Mouse (Mus musculus): ENCODE results near the gene Thy1. TPM values are rescaled to one million over a fixed set of nuclear protein-coding genes. Genes with fewer than 3 reads are reported as not detected.

Thy1 gene
- polyA plus RNA-seq, 1 experiment from 2014 or later, result 0.38 TPM

DNA sequence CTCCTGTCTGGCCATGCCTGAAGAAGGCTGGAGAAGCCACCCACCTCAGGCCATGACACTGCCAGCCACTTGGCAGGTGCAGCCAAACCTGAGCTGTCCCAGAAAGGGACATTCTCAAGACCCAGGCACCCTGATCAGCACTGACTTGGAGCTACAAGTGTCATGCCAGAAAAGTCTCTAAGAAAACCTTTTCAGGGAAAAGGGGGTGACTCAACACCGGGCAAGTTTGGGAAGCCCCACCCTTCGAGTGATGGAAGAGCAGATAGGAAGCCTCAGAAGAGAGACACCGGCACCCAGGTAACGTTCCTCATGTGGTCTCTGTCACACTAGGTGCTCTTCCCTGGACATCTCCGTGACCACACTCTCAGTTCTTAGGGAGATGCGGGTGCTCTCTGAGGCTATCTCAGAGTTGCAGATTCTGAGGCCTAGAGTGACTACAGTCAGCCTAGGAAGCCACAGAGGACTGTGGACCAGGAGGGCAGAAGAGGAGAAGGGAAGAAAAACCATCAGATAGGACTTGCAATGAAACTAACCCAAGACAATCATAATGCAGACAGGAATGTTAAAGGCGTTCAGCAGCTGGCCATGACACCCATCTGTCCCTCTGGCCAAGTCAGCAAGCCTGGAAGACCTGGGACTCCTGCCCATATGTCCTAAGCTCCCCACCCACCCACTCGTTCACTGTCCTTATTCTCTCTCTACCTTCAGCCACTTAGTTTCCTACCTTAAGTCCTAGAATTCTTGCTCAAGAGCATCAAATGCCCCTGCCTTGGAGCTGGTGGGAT, 6.4 kb downstream of the Thy1 start:
- H3K36me3 ChIP-seq (ENCODE audit: control insufficient read depth, insufficient read depth), result no peaks in the 10 kb centered on the region
- peaks cover 8% of the 10 kb centered on the region for H3K27me3 ChIP-seq (ENCODE audit: control insufficient read depth, insufficient read depth, low read depth, low read length)
- H3K27ac ChIP-seq (ENCODE audit: low read length), result no peak overlapping the region
- no peaks in the 10 kb centered on the region for H3K9me3 ChIP-seq (replicated peaks; ENCODE audit: control insufficient read depth, low read length)
- H3K4me2 ChIP-seq (ENCODE audit: low read depth, low read length), result no peak overlapping the region
- no peak overlapping the region for H3K4me3 ChIP-seq (ENCODE audit: low read depth, low read length)
- WGBS (ENCODE audit: insufficient replicate concordance), result 45% methylated on average over 8 of the region's 8 CpGs
- ATAC-seq (ENCODE audit: low read depth), result no peak
- no peak overlapping the region for H3K9ac ChIP-seq (ENCODE audit: low read depth, low read length)
- H3K4me1 ChIP-seq (ENCODE audit: control insufficient read depth, low read depth, low read length), result no peaks in the 10 kb centered on the region

DNA sequence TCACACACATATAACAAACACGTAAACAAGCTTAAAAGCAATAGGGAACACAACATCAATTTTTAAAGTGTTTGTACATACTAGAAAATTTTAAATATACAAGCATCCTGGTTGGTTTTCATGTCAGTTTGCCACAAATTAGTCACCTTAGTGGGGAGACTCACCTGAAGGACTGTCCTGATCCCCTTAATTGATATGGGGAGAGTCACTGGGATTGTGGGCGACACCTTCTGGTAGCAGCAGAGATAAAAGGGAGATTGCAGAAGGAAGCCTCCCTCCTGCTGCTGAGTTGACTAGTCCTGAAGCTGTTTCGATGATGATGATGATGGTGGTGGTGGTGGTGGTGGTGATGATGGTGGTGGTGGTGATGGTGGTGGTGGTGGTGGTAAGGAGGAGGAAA, 9.7 kb downstream of the Thy1 start:
- H3K27me3 ChIP-seq (ENCODE audit: control insufficient read depth, insufficient read depth, low read depth, low read length), result peaks cover 3% of the 10 kb centered on the region; the same call in 1 of the 2 replicates
- 40% methylated on average over 3 of the region's 3 CpGs for WGBS (ENCODE audit: insufficient replicate concordance)
- no peak overlapping the region for H3K9ac ChIP-seq (ENCODE audit: low read depth, low read length)

DNA sequence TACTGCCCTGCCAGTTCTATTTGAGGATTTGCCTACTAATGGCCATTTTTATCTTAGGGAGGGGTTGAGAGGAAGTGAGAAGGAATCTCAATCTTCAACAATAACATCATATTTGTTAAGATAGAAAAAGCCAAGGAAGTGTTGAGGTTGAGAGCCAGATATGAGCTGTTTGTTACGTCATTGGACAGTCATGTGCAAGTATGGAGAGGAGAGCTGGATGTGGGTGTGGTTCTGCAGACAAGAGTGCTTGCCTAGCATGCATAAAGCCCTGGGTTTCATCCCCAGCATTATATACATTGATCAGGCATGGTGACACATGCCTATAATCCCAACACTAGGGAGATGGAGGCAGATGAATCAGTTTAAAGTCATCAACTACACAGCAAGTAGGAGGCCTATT, 10.8 kb downstream of the Thy1 start:
- Histone ChIP-seq H3K9me3 (replicated peaks; ENCODE audit: control insufficient read depth, low read length) (no peaks in the 10 kb centered on the region), H3K9ac (ENCODE audit: low read depth, low read length) (no peak overlapping the region), H3K4me2 (ENCODE audit: low read depth, low read length) (no peak overlapping the region), H3K27ac (ENCODE audit: low read length) (no peak overlapping the region), H3K4me1 (ENCODE audit: control insufficient read depth, low read depth, low read length) (no peaks in the 10 kb centered on the region), H3K4me3 (ENCODE audit: low read depth, low read length) (no peak overlapping the region), H3K27me3 (ENCODE audit: control insufficient read depth, insufficient read depth, low read depth, low read length) (no peaks in the 10 kb centered on the region; the same call in 1 of the 2 replicates), H3K36me3 (ENCODE audit: control insufficient read depth, insufficient read depth) (no peaks in the 10 kb centered on the region)
- no peak for ATAC-seq (ENCODE audit: low read depth)
- 17% methylated on average over 1 of the region's 1 CpGs for WGBS (ENCODE audit: insufficient replicate concordance)

More for the DNA sequence above, 9.7 kb downstream of the Thy1 start:
- no peaks in the 10 kb centered on the region for H3K4me1 ChIP-seq (ENCODE audit: control insufficient read depth, low read depth, low read length)
- H3K4me2 ChIP-seq (ENCODE audit: low read depth, low read length), result no peak overlapping the region
- H3K9me3 ChIP-seq (replicated peaks; ENCODE audit: control insufficient read depth, low read length), result no peaks in the 10 kb centered on the region
- no peak for ATAC-seq (ENCODE audit: low read depth)
- no peak overlapping the region for H3K4me3 ChIP-seq (ENCODE audit: low read depth, low read length)
- no peaks in the 10 kb centered on the region for H3K36me3 ChIP-seq (ENCODE audit: control insufficient read depth, insufficient read depth)
- H3K27ac ChIP-seq (ENCODE audit: low read length), result no peak overlapping the region

GRCm38 (mm10) chr9:44058606-44059005, 15.4 kb downstream of the Thy1 start:
- H3K4me2 ChIP-seq (ENCODE audit: low read depth, low read length), result no peak overlapping the region
- WGBS (ENCODE audit: insufficient replicate concordance), result 59% methylated on average over 6 of the region's 6 CpGs
- no peaks in the 10 kb centered on the region for H3K4me1 ChIP-seq (ENCODE audit: control insufficient read depth, low read depth, low read length)

DNA sequence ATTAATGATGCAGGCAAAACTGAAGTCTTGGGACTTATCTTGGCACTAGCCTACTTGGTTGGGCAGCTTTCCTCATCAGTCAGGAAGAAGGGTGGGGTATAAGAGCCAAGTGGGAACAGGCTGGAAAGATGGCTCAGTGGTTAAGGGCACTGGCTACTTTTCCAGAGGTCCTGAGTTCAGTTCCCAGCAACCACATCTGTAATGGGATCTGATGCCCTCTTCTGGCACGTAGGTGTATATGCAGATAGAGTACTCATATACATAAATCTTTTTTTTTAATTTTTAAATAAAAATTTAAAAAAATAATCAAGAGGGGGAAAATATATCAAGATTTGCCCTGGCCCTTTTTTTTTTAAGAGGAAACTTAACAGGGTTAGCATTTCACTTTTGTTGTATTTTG, 22.0 kb downstream of the Thy1 start:
- Histone ChIP-seq H3K4me1 (ENCODE audit: control insufficient read depth, low read depth, low read length) (peaks cover 8% of the 10 kb centered on the region), H3K9me3 (replicated peaks; ENCODE audit: control insufficient read depth, low read length) (no peaks in the 10 kb centered on the region), H3K4me3 (ENCODE audit: low read depth, low read length) (no peak overlapping the region), H3K27me3 (ENCODE audit: control insufficient read depth, insufficient read depth, low read depth, low read length) (no peaks in the 10 kb centered on the region), H3K27ac (ENCODE audit: low read length) (no peak overlapping the region), H3K9ac (ENCODE audit: low read depth, low read length) (no peak overlapping the region), H3K36me3 (ENCODE audit: control insufficient read depth, insufficient read depth) (no peaks in the 10 kb centered on the region), H3K4me2 (ENCODE audit: low read depth, low read length) (no peak overlapping the region)
- ATAC-seq (ENCODE audit: low read depth), result no peak
- WGBS (ENCODE audit: insufficient replicate concordance), result 17% methylated on average over 1 of the region's 1 CpGs

More at GRCm38 (mm10) chr9:44058606-44059005, 15.4 kb downstream of the Thy1 start:
- Histone ChIP-seq H3K27me3 (ENCODE audit: control insufficient read depth, insufficient read depth, low read depth, low read length) (no peaks in the 10 kb centered on the region; the same call in 1 of the 2 replicates), H3K36me3 (ENCODE audit: control insufficient read depth, insufficient read depth) (no peaks in the 10 kb centered on the region), H3K4me3 (ENCODE audit: low read depth, low read length) (no peak overlapping the region), H3K9ac (ENCODE audit: low read depth, low read length) (no peak overlapping the region), H3K27ac (ENCODE audit: low read length) (no peak overlapping the region), H3K9me3 (replicated peaks; ENCODE audit: control insufficient read depth, low read length) (no peaks in the 10 kb centered on the region)
- no peak for ATAC-seq (ENCODE audit: low read depth)

DNA sequence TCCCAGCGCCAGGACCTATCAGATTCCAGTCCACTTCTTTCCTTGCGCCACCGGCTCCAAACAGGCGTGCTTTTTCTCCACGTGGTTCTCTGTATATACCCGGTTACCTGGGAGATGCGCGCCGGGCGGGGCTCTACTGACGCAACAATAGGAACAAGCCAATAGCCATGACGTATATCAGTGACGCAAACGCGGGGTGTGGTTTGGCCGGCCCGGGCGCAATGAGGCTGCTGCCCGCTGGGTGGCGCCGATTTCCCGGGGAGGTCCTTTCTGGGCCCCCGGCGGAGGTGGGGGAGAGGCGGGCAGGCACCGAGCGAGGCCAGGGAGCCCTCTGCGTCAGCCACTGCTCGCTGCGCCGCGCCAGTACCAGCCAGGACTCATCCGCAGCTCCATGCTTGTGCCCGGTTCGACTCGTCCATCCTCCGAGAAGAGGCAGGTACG, 23.6 kb downstream of the Thy1 start, which contains the start of gene Usp2:
TSS of gene Usp2 (plus strand) at position 237 of the 441 bp plus-strand sequence.
- H3K27ac ChIP-seq (ENCODE audit: low read length), result no peak within 1 kb of the TSS
- H3K4me1 ChIP-seq (ENCODE audit: control insufficient read depth, low read depth, low read length), result peaks cover 8% of the 10 kb centered on the region
- no peaks in the 10 kb centered on the region; the same call in 1 of the 2 replicates for H3K27me3 ChIP-seq (ENCODE audit: control insufficient read depth, insufficient read depth, low read depth, low read length)
- no peaks in the 10 kb centered on the region for H3K9me3 ChIP-seq (replicated peaks; ENCODE audit: control insufficient read depth, low read length)
- whole genome bisulfite sequencing (ENCODE audit: insufficient replicate concordance), result under 1% methylated on average over 36 of the region's 38 CpGs
- H3K4me2 ChIP-seq (ENCODE audit: low read depth, low read length), result peak within 1 kb of the TSS; percentile 88
- peak within 1 kb of the TSS; percentile 55 for H3K9ac ChIP-seq (ENCODE audit: low read depth, low read length)
- peak; percentile 97 for ATAC-seq (ENCODE audit: low read depth)
- H3K36me3 ChIP-seq (ENCODE audit: control insufficient read depth, insufficient read depth), result no peaks in the 10 kb centered on the region
- peak within 1 kb of the TSS; percentile 61 for H3K4me3 ChIP-seq (ENCODE audit: low read depth, low read length)

- H3K27me3 ChIP-seq (ENCODE audit: control insufficient read depth, insufficient read depth, low read depth, low read length), result no peaks in the 10 kb centered on the region; the same call in 1 of the 2 replicates
- H3K9me3 ChIP-seq (replicated peaks; ENCODE audit: control insufficient read depth, low read length), result no peaks in the 10 kb centered on the region
- H3K4me3 ChIP-seq (ENCODE audit: low read depth, low read length), result peak overlapping the region; percentile 61
- peaks cover 8% of the 10 kb centered on the region for H3K4me1 ChIP-seq (ENCODE audit: control insufficient read depth, low read depth, low read length)
- peak; percentile 15 for ATAC-seq (ENCODE audit: low read depth)
- H3K27ac ChIP-seq (ENCODE audit: low read length), result no peak overlapping the region
- H3K9ac ChIP-seq (ENCODE audit: low read depth, low read length), result peak overlapping the region; percentile 55
- peak overlapping the region; percentile 88 for H3K4me2 ChIP-seq (ENCODE audit: low read depth, low read length)
- WGBS (ENCODE audit: insufficient replicate concordance), result 4% methylated on average over 15 of the region's 15 CpGs
- no peaks in the 10 kb centered on the region for H3K36me3 ChIP-seq (ENCODE audit: control insufficient read depth, insufficient read depth)
Observed at GRCm38 (mm10) chr9:44067241-44067959, 24.2 kb downstream of the Thy1 start.

DNA sequence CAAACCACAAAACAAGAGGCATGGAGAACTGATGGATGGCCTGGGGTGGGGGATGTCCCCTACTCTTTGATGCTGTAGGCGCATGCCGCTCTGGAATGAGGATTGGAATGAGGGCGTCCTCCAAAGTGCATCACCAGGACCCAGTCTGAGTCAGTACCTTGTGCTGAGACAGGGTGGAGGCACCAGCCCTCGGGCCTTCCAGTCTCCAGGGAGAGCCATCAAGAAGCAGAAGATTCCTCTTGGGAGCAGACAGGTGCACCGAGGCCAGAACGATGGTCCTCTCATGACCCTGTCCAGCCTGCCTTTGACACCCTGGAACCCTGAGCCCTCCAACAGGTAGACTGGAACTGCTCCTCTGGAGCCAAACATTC, 24.8 kb downstream of the Thy1 start:
- no peak overlapping the region for H3K9ac ChIP-seq (ENCODE audit: low read depth, low read length)
- H3K27me3 ChIP-seq (ENCODE audit: control insufficient read depth, insufficient read depth, low read depth, low read length), result no peaks in the 10 kb centered on the region; the same call in 1 of the 2 replicates
- no peak overlapping the region for H3K4me2 ChIP-seq (ENCODE audit: low read depth, low read length)
- no peaks in the 10 kb centered on the region for H3K9me3 ChIP-seq (replicated peaks; ENCODE audit: control insufficient read depth, low read length)
- H3K4me1 ChIP-seq (ENCODE audit: control insufficient read depth, low read depth, low read length), result peaks cover 8% of the 10 kb centered on the region
- no peaks in the 10 kb centered on the region for H3K36me3 ChIP-seq (ENCODE audit: control insufficient read depth, insufficient read depth)
- no peak overlapping the region for H3K4me3 ChIP-seq (ENCODE audit: low read depth, low read length)
- H3K27ac ChIP-seq (ENCODE audit: low read length), result no peak overlapping the region
- no peak for ATAC-seq (ENCODE audit: low read depth)
- 61% methylated on average over 6 of the region's 6 CpGs for WGBS (ENCODE audit: insufficient replicate concordance)

DNA sequence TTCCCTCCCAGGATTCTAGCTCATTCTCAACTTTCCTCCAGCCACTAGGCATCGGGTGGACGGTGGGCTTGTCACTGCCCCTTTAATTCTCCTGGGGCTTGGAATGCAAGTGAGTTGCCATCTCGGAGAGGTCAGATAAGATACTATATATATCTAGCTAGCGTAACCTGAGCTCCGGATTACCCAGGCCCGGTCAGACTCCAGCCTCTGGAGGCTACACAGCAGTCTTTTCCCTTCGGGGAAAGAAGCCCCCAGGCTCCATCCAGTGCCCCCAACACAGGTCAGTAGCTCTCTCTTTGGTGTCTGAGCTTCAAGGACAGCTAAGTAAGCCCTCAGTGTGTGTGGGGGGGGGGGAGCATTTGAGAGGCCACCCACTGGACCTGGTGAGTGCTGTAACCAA, 26.1 kb downstream of the Thy1 start:
- Histone ChIP-seq H3K4me1 (ENCODE audit: control insufficient read depth, low read depth, low read length) (peaks cover 8% of the 10 kb centered on the region), H3K36me3 (ENCODE audit: control insufficient read depth, insufficient read depth) (no peaks in the 10 kb centered on the region), H3K4me2 (ENCODE audit: low read depth, low read length) (no peak overlapping the region), H3K4me3 (ENCODE audit: low read depth, low read length) (no peak overlapping the region), H3K27ac (ENCODE audit: low read length) (no peak overlapping the region), H3K27me3 (ENCODE audit: control insufficient read depth, insufficient read depth, low read depth, low read length) (no peaks in the 10 kb centered on the region; the same call in 1 of the 2 replicates), H3K9ac (ENCODE audit: low read depth, low read length) (no peak overlapping the region), H3K9me3 (replicated peaks; ENCODE audit: control insufficient read depth, low read length) (no peaks in the 10 kb centered on the region)
- ATAC-seq (ENCODE audit: low read depth), result no peak
- WGBS (ENCODE audit: insufficient replicate concordance), result 29% methylated on average over 7 of the region's 7 CpGs
